Mouse (Mus musculus) lung, embryonic 14.5 days (tissue): ENCODE measurements at regions not wholly inside any gene's neighbourhood (a gene's known extent, or its start where the extent isn't known, plus 50 kb on each side); places are given as distances from the start of the nearest gene placed in this dataset.

Experiments used
- ATAC-seq: fragments of 200-750 bp; cut with Nextera tagmentation; 2 replicates; pipeline ENCODE4 v1.8.0; 2017; ENCODE audit warnings: mild to moderate bottlenecking, moderate TSS enrichment, moderate library complexity; ENCODE audit not compliant: insufficient read depth
- DNase-seq: peaks from one replicate; pipeline ENCODE4 v3.0.0-alpha.2; 2015
- H3K27ac ChIP-seq: fragments of 300-500 bp; sonication (generic); 2 replicates; pipeline ENCODE4 v1.5.1; 2014; ENCODE audit warnings: low read depth, mild to moderate bottlenecking, moderate library complexity
- H3K27me3 ChIP-seq: fragments of 300-500 bp; sonication (generic); 2 replicates; pipeline ENCODE4 v1.6.1; 2014; ENCODE audit warnings: low read length, control low read depth; ENCODE audit not compliant: insufficient read depth
- H3K36me3 ChIP-seq: fragments of 300-500 bp; sonication (generic); 2 replicates; pipeline ENCODE4 v1.6.1; 2014; ENCODE audit warnings: control low read depth; ENCODE audit not compliant: insufficient read depth
- H3K4me1 ChIP-seq: fragments of 300-500 bp; sonication (generic); 2 replicates; pipeline ENCODE4 v1.6.1; 2014; ENCODE audit warnings: antibody characterized with exemption, control low read depth; ENCODE audit not compliant: insufficient read depth
- H3K4me2 ChIP-seq: fragments of 300-500 bp; sonication (generic); 2 replicates; pipeline ENCODE4 v1.6.1; 2014; ENCODE audit warnings: mild to moderate bottlenecking
- H3K4me3 ChIP-seq: fragments of 300-500 bp; sonication (generic); 2 replicates; pipeline ENCODE4 v1.5.1; 2014; ENCODE audit warnings: low read depth, low read length
- H3K9ac ChIP-seq: fragments of 300-500 bp; sonication (generic); 2 replicates; pipeline ENCODE4 v1.6.1; 2014
- H3K9me3 ChIP-seq: fragments of 300-500 bp; sonication (generic); 2 replicates; pipeline ENCODE4 v1.6.1; 2016; ENCODE audit warnings: low read depth, low read length, control low read depth
- CTCF ChIP-seq: IDR thresholded peaks from 2 replicates; pipeline ENCODE4 v1.5.1; 2016; ENCODE audit warnings: antibody characterized with exemption, low read depth
- WGBS: fragments of 180-500 bp; shearing (Covaris S2); extraction: QIAGEN DNeasy Blood & Tissue Kit; methylation state at CpG from one replicate; pipeline ENCODE4 v1.1.7; 2014; 5-methylcytosine and 5-hydroxymethylcytosine counted together

DNA sequence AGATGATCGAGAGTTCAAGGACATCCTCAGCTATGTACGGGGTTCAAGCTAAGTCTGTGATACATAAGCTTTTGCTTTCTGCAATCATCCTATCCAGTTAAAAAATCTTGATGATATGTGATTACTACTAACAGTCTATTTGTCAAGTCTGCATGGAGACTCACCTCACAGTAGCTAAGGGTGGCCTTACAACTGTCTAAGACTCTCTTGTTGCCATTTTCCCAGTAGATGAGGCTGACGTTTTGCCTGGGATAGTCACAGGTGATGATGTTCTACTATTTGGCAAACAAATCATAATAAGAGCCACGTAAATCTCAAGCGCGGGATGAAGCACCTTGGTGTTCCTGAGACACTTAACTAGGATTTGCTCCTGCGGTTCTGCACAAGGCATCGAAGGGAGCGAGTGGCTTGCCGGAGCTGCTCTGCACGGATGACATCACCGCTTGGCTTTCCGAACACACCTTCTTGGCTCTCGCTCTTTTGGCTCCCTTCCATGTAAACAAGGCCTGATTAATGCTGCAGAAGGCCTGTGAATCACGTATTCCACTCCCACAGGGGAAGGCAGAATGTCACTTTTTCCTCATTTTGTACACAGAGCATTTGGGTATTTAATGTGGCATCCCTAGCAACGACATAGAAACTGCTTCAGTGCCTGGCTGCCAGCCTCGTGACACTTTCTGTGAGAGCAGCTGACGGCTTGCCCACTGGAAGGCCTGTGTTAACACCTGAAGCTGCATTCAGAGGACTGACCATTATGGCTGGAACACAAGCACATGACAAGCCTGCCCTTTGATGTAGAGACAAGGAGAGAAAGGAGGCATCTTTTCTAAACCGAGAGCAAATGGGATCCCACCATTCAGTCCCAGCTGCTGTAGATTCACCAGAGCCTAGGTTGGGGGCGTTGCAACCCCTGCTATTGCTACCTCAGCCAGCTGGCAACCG lies 260.5 kb upstream of the 4930412O13Rik start:
- no peak overlapping the region for H3K4me2 ChIP-seq
- no peak overlapping the region for H3K4me3 ChIP-seq
- no peak overlapping the region for H3K27ac ChIP-seq
- DNase-seq (peak; percentile 80), ATAC-seq (peak; percentile 85)
- no peak overlapping the region for H3K9ac ChIP-seq
- no peaks in the 10 kb centered on the region for H3K27me3 ChIP-seq
- 48% methylated on average over 21 of the region's 21 CpGs for WGBS
- no peaks in the 10 kb centered on the region for H3K36me3 ChIP-seq
- TF ChIP-seq CTCF, result no peak
- no peaks in the 10 kb centered on the region for H3K4me1 ChIP-seq
- H3K9me3 ChIP-seq, result no peaks in the 10 kb centered on the region

DNA sequence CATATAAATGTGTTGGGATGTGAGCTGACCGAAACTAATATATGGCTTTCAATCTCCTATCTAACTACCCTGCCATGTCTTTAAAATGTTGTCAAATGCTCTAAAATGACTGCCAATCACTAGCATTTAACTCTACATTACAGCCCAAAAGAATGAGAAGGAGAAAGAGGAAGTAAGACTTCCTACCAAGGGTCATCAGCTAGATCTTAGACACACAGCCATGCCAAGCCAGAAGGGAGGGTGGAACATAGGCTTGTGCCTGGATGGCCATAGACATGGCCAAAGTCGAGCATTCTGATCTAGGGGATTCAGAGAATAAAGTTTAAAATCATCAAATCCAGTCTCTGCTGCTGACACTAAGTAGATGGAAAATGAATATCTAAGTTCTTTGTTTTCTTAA lies 257.4 kb upstream of the 4930412O13Rik start:
- TF ChIP-seq CTCF, result no peak

DNA sequence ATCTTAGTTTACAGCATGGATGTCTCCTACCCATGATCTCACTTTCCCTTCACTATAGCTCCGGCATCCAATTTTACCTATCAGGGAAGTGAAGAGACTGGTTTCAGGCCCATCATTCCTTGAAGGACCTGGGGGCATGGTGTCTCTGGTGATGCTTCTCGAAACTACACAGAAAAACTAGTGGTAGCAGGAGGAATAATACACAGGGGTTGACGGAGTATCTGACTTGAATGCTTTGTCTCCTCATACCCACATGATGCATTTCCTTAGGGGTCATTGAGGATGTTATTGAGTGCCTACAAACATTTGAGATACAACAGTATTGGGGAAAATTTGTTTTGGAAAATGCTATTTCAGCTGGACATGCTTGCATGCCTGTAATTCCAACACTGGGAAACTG lies 253.0 kb upstream of the 4930412O13Rik start:
- Histone ChIP-seq H3K9ac (no peak overlapping the region), H3K36me3 (no peaks in the 10 kb centered on the region), H3K27me3 (no peaks in the 10 kb centered on the region), H3K4me1 (no peaks in the 10 kb centered on the region), H3K4me2 (no peak overlapping the region), H3K4me3 (no peak overlapping the region), H3K27ac (no peak overlapping the region), H3K9me3 (no peaks in the 10 kb centered on the region)
- 83% methylated on average over 3 of the region's 3 CpGs for WGBS
- TF ChIP-seq CTCF, result no peak
- no peak for DNase-seq
- no peak for ATAC-seq

More for the DNA sequence above, 257.4 kb upstream of the 4930412O13Rik start:
- H3K4me2 ChIP-seq, result no peak overlapping the region
- H3K4me3 ChIP-seq, result no peak overlapping the region
- no peaks in the 10 kb centered on the region for H3K9me3 ChIP-seq
- 76% methylated on average over 2 of the region's 2 CpGs for WGBS
- ATAC-seq (no peak), DNase-seq (no peak)
- H3K36me3 ChIP-seq, result no peaks in the 10 kb centered on the region
- no peak overlapping the region for H3K27ac ChIP-seq
- no peak overlapping the region for H3K9ac ChIP-seq
- H3K27me3 ChIP-seq, result no peaks in the 10 kb centered on the region
- H3K4me1 ChIP-seq, result no peaks in the 10 kb centered on the region

DNA sequence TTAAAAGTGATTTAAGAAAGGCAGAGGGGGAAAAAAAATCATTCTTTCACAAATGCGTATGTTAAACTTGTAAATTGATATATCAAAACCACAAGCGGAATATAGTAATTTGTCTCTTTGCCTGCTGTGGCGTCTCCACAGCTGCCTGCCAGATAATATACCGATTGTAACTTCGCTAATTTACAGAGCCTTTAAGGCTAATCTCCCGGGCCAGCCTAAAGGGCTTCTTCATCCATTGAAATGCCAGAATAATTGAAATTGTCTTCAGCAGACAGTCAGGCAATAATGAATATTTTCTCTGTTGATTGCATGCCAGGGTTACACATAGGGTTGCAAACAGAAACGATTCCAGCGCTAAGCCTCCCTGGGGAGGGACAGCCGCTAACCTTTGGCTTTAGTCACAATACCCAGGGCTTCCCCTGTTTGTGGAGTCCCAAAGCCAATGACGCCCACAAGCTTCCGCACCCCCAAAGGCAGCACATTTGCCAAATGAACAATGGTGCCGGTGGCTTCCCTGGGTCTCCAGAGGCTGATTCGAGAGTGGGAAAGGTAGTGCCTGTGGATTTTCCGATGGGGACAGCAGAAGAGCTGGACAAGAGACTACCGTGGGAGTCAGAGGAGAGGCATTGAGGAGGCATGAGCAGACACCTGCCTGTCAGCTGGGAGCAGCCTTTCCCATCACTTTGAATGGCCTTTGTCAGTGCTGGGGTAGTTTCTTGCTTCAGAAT lies 248.2 kb upstream of the 4930412O13Rik start:
- H3K4me3 ChIP-seq, result no peak overlapping the region
- H3K9me3 ChIP-seq, result no peaks in the 10 kb centered on the region
- no peaks in the 10 kb centered on the region for H3K4me1 ChIP-seq
- no peaks in the 10 kb centered on the region for H3K36me3 ChIP-seq
- ATAC-seq, result no peak
- DNase-seq, result no peak
- no peak overlapping the region for H3K9ac ChIP-seq
- no peak overlapping the region; the same call in 1 of the 2 replicates for H3K4me2 ChIP-seq
- H3K27me3 ChIP-seq, result no peaks in the 10 kb centered on the region
- no peak overlapping the region for H3K27ac ChIP-seq
- 44% methylated on average over 15 of the region's 15 CpGs for WGBS
- no peak for TF ChIP-seq CTCF

DNA sequence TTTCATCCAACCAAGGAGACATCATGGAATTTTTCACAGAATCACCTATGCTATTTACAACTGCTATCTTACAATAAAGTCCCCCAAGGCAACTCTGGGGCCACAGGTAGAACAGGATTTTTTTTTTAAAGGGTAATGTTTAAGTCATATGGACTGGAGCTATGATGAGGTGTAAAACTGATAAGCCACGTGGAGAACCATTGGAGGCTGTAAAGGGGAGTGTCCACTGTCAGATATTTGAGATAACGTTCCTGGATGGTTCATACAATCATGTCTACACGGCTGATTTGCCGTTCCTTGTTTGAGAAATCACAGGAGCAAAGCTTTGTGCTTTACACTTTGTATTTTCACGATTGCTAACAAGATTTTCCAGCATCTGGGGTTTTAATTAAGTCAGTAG lies 241.8 kb upstream of the 4930412O13Rik start:
- TF ChIP-seq CTCF, result no peak
- Histone ChIP-seq H3K9me3 (no peaks in the 10 kb centered on the region), H3K4me3 (no peak overlapping the region), H3K4me1 (no peaks in the 10 kb centered on the region), H3K36me3 (no peaks in the 10 kb centered on the region), H3K27ac (no peak overlapping the region), H3K4me2 (no peak overlapping the region), H3K9ac (no peak overlapping the region), H3K27me3 (no peaks in the 10 kb centered on the region)
- ATAC-seq (no peak), DNase-seq (no peak)
- WGBS, result 43% methylated on average over 5 of the region's 5 CpGs

DNA sequence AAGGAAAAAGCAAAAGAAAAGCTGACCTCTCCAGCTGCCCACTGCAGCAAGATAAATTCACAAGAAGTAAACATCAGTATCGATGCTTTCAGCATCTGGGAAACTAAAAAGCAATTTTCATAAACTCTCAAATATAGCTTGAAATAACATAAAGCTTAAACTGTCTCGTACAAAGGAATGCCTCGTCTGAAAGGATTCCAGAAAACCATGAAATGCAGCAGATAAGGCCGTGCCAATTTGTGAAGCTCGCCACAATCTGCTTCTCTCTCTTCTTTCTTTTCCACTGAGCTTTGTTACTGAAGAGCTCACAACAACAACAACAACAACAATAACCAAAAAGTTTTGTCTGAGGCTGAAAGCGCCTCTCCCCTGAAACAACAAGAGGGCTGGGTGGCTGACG lies 239.4 kb upstream of the 4930412O13Rik start:
- 25% methylated on average over 7 of the region's 7 CpGs for WGBS
- 0 out of 2 replicates have a peak overlapping the region, but pooled peaks have one; percentile 27 for H3K27ac ChIP-seq
- DNase-seq (peak; percentile 64), ATAC-seq (peak; percentile 52; the same call in 1 of the 2 replicates)
- H3K4me2 ChIP-seq, result peak overlapping the region; percentile 33; the same call in 1 of the 2 replicates
- no peak overlapping the region for H3K9ac ChIP-seq
- H3K4me3 ChIP-seq, result no peak overlapping the region
- no peaks in the 10 kb centered on the region for H3K4me1 ChIP-seq
- no peaks in the 10 kb centered on the region for H3K36me3 ChIP-seq
- no peak for TF ChIP-seq CTCF
- H3K9me3 ChIP-seq, result no peaks in the 10 kb centered on the region
- H3K27me3 ChIP-seq, result no peaks in the 10 kb centered on the region

DNA sequence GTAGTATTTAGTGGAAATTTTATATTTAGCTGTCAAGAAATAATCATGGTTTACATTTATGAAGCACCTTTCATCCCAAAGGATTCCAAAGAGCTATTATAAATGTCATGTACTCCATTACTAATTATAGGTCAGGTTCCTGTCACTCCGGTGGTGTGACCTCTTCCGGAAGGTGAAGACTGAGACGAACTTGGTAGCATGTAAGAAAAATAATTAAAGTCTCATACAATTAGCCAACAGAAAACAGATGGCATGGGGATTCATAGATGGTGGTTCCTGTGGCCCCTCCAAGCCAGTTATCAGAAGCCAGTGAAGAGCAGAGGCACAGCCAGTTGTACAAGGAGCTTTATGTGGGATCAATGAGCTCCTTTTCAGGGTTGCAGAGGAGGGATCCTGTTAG lies 238.6 kb upstream of the 4930412O13Rik start:
- Histone ChIP-seq H3K9ac (no peak overlapping the region), H3K4me2 (no peak overlapping the region), H3K4me3 (no peak overlapping the region), H3K36me3 (no peaks in the 10 kb centered on the region), H3K9me3 (no peaks in the 10 kb centered on the region), H3K27me3 (no peaks in the 10 kb centered on the region), H3K27ac (no peak overlapping the region), H3K4me1 (no peaks in the 10 kb centered on the region)
- ATAC-seq (no peak), DNase-seq (no peak)
- WGBS, result 48% methylated on average over 3 of the region's 3 CpGs
- no peak for TF ChIP-seq CTCF
